27 mouse cellular contexts compared by ENCODE assay signal in the genomic region with DNA sequence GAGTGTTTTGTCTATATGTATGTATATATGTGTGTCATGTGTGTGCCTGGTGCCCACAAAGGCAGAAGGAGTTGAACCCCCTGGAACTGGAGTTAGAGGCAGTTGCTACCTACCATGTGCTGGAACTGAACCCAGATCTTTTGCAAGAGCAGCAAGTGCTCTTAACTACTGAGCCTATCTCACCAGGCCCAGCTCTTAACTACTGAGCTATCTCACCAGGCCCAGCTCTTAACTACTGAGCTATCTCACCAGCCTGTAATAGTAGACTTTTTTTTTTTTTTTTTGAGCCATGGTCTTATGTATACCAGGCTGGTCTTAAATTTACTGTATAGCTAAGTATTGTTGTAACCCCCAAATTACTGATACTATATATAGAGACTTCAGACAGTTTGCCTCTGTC. TPM values are rescaled to one million over a fixed set of nuclear protein-coding genes. Genes with fewer than 3 reads are reported as not detected.
"Had no signal": no experiment of that assay in that cellular context is flagged by ENCODE, and none has a peak within 500 bp of the region (broad histone marks: within the 10 kb centered on the region; RNA-seq: fewer than 3 reads in every experiment).

No protein-coding gene starts in this region.

- H3K9ac ChIP-seq: lung, embryonic 14.5 days; midbrain, embryonic 12.5 days; neural tube, embryonic 13.5 days; neural tube, embryonic 15.5 days; stomach, embryonic 15.5 days had no signal

- H3K4me3 ChIP-seq: megakaryocyte, embryonic 14.5 days; midbrain, embryonic 10.5 days; midbrain, embryonic 12.5 days; myocyte; neural tube, embryonic 13.5 days; neural tube, embryonic 15.5 days; stomach, embryonic 15.5 days had no signal

- H3K4me2 ChIP-seq: lung, embryonic 14.5 days; midbrain, embryonic 12.5 days; neural tube, embryonic 13.5 days; neural tube, embryonic 15.5 days; stomach, embryonic 15.5 days had no signal

- H3K36me3 ChIP-seq: midbrain, embryonic 10.5 days; midbrain, embryonic 12.5 days; neural tube, embryonic 13.5 days; neural tube, embryonic 15.5 days; stomach, embryonic 15.5 days had no signal

- H3K9me3 ChIP-seq: megakaryocyte, embryonic 14.5 days; midbrain, embryonic 10.5 days; midbrain, embryonic 12.5 days; neural tube, embryonic 13.5 days; neural tube, embryonic 15.5 days; stomach, embryonic 15.5 days had no signal

- H3K4me1 ChIP-seq: midbrain, embryonic 10.5 days; midbrain, embryonic 12.5 days; neural tube, embryonic 13.5 days; stomach, embryonic 15.5 days had no signal

- H3K27ac ChIP-seq: midbrain, embryonic 10.5 days; midbrain, embryonic 12.5 days; neural tube, embryonic 13.5 days; neural tube, embryonic 15.5 days; stomach, embryonic 15.5 days; stomach, postnatal 0 days had no signal

- H3K27me3 ChIP-seq: midbrain, embryonic 12.5 days; neural tube, embryonic 13.5 days; neural tube, embryonic 15.5 days; stomach, embryonic 15.5 days had no signal

- DNase-seq: lung, adult 18-20 months; lung, embryonic 14.5 days; lung, postnatal 10 days; lung, postnatal 4 days; midbrain, embryonic 14.5 days; retina, postnatal 1 day; right cerebral cortex, adult 18-20 months; right cerebral cortex, postnatal 25 days; right cerebral cortex, postnatal 4 days; spleen, adult 18-20 months; thymus, adult 2 months; thymus, postnatal 25 days; thymus, postnatal 4 days had no signal

- ATAC-seq: midbrain, embryonic 16.5 days had no signal

RNA-seq across cellular contexts. Expression of a gene that starts 59.4 kb away (rescaled TPM):
- total RNA-seq: liver, adult 2 months had no signal
- polyA plus RNA-seq: lung, embryonic 14.5 days; lung, embryonic 16.5 days; midbrain, embryonic 10.5 days; midbrain, embryonic 12.5 days; midbrain, embryonic 14.5 days; midbrain, embryonic 16.5 days; myocyte; neural tube, embryonic 11.5 days; neural tube, embryonic 13.5 days; neural tube, embryonic 15.5 days; small intestine, adult 2 months; stomach, embryonic 15.5 days; stomach, postnatal 0 days; thymus, adult 2 months; urinary bladder, adult 2 months had no signal
